ENCODE assay signal across 18 mouse cellular contexts in genomic region chr17:24746986-24747385, GRCm38 (mm10). TPM values are rescaled to one million over a fixed set of nuclear protein-coding genes. Genes with fewer than 3 reads are reported as not detected.
DNase-seq lines count a peak whose midpoint lies in the region; ATAC-seq lines count a peak whose summit lies in the region.
"Had no signal": no experiment of that assay in that cellular context is flagged by ENCODE, and none has a peak within 500 bp of the region (broad histone marks: within the 10 kb centered on the region; RNA-seq: fewer than 3 reads in every experiment).

No protein-coding gene starts in this region.

- 34% methylated on average over 4 of the region's 4 CpGs for WGBS in kidney, embryonic 15.5 days
- WGBS in neural tube, embryonic 14.5 days, result 41% methylated on average over 4 of the region's 4 CpGs
- 30% methylated on average over 4 of the region's 4 CpGs for WGBS in embryonic facial prominence, embryonic 13.5 days
- WGBS in stomach, embryonic 15.5 days, result 31% methylated on average over 4 of the region's 4 CpGs

- no peak for DNase-seq in kidney, adult 18-20 months
- no peak for DNase-seq in neural tube, embryonic 10.5 days (ENCODE audit: extremely low spot score, low spot score)
- DNase-seq in cerebellum, postnatal 4 days (ENCODE audit: low spot score in 2 of 2), result no peak
- DNase-seq in cerebellum, adult 18-20 months, result no peak
- DNase-seq: adrenal gland, postnatal 36 days; cerebellum, adult 11-12 months; kidney, postnatal 10 days; liver; lung, postnatal 10 days; thymus, postnatal 25 days had no signal

- 0 out of 2 replicates have a peak, but pooled peaks have one; percentile 55 for ATAC-seq in kidney, embryonic 15.5 days (replicated peaks; ENCODE audit: low FRiP score)
- no peak for ATAC-seq in neural tube, embryonic 14.5 days (ENCODE audit: low read depth)
- ATAC-seq in embryonic facial prominence, embryonic 13.5 days (ENCODE audit: insufficient number of reproducible peaks, insufficient read depth, low FRiP score, low TSS enrichment, low read depth), result peak; percentile 41; the same call in 1 of the 2 replicates
- ATAC-seq in stomach, embryonic 15.5 days (ENCODE audit: insufficient read depth, low FRiP score, low read depth), result peak; percentile 32; the same call in 1 of the 2 replicates
- ATAC-seq: midbrain, embryonic 15.5 days had no signal

- H3K4me3 ChIP-seq in kidney, embryonic 15.5 days (replicated peaks), result no peak overlapping the region
- H3K4me3 ChIP-seq in neural tube, embryonic 14.5 days (ENCODE audit: low read depth, low read length), result no peak overlapping the region
- H3K4me3 ChIP-seq in embryonic facial prominence, embryonic 13.5 days, result no peak overlapping the region
- no peak overlapping the region for H3K4me3 ChIP-seq in stomach, embryonic 15.5 days (replicated peaks)
- H3K4me3 ChIP-seq: midbrain, embryonic 15.5 days had no signal

- H3K4me2 ChIP-seq in kidney, embryonic 15.5 days, result no peak overlapping the region
- no peak overlapping the region for H3K4me2 ChIP-seq in neural tube, embryonic 14.5 days (ENCODE audit: low read depth, low read length)
- H3K4me2 ChIP-seq in embryonic facial prominence, embryonic 13.5 days, result no peak overlapping the region; the same call in 1 of the 2 replicates
- H3K4me2 ChIP-seq in stomach, embryonic 15.5 days, result no peak overlapping the region
- H3K4me2 ChIP-seq: midbrain, embryonic 15.5 days had no signal

- H3K9me3 ChIP-seq in kidney, embryonic 15.5 days (replicated peaks), result no peaks in the 10 kb centered on the region
- no peaks in the 10 kb centered on the region for H3K9me3 ChIP-seq in neural tube, embryonic 14.5 days (ENCODE audit: control insufficient read depth, low read length)
- no peaks in the 10 kb centered on the region for H3K9me3 ChIP-seq in embryonic facial prominence, embryonic 13.5 days
- no peaks in the 10 kb centered on the region for H3K9me3 ChIP-seq in stomach, embryonic 15.5 days
- H3K9me3 ChIP-seq: midbrain, embryonic 15.5 days had no signal

- 0 out of 2 replicates have a peak overlapping the region, but pooled peaks have one; percentile 18 for H3K27ac ChIP-seq in kidney, embryonic 15.5 days
- no peak overlapping the region for H3K27ac ChIP-seq in neural tube, embryonic 14.5 days (ENCODE audit: low read depth, low read length)
- peak overlapping the region; percentile 77 for H3K27ac ChIP-seq in embryonic facial prominence, embryonic 13.5 days
- H3K27ac ChIP-seq in stomach, embryonic 15.5 days, result no peak overlapping the region
- H3K27ac ChIP-seq: midbrain, embryonic 15.5 days had no signal

- no peak overlapping the region for H3K9ac ChIP-seq in kidney, embryonic 15.5 days
- H3K9ac ChIP-seq in neural tube, embryonic 14.5 days (replicated peaks; ENCODE audit: low read depth, low read length), result 0 out of 2 replicates have a peak overlapping the region, but pooled peaks have one; percentile 16
- 0 out of 2 replicates have a peak overlapping the region, but pooled peaks have one; percentile 23 for H3K9ac ChIP-seq in embryonic facial prominence, embryonic 13.5 days
- H3K9ac ChIP-seq in stomach, embryonic 15.5 days, result no peak overlapping the region
- H3K9ac ChIP-seq: midbrain, embryonic 15.5 days had no signal

- H3K27me3 ChIP-seq in kidney, embryonic 15.5 days, result peaks cover 22% of the 10 kb centered on the region
- peaks cover 19% of the 10 kb centered on the region for H3K27me3 ChIP-seq in neural tube, embryonic 14.5 days (ENCODE audit: control insufficient read depth, insufficient read depth, low read length)
- peaks cover 22% of the 10 kb centered on the region for H3K27me3 ChIP-seq in embryonic facial prominence, embryonic 13.5 days
- peaks cover 17% of the 10 kb centered on the region for H3K27me3 ChIP-seq in stomach, embryonic 15.5 days (replicated peaks)

- H3K36me3 ChIP-seq in kidney, embryonic 15.5 days, result peaks cover 7% of the 10 kb centered on the region
- H3K36me3 ChIP-seq in neural tube, embryonic 14.5 days (ENCODE audit: control insufficient read depth, insufficient read depth, low read length), result no peaks in the 10 kb centered on the region
- peaks cover 8% of the 10 kb centered on the region for H3K36me3 ChIP-seq in embryonic facial prominence, embryonic 13.5 days
- no peaks in the 10 kb centered on the region for H3K36me3 ChIP-seq in stomach, embryonic 15.5 days
- H3K36me3 ChIP-seq: midbrain, embryonic 15.5 days had no signal

- H3K4me1 ChIP-seq in kidney, embryonic 15.5 days, result peaks cover 16% of the 10 kb centered on the region
- H3K4me1 ChIP-seq in neural tube, embryonic 14.5 days (ENCODE audit: control insufficient read depth, insufficient read depth, low read length), result no peaks in the 10 kb centered on the region
- H3K4me1 ChIP-seq in embryonic facial prominence, embryonic 13.5 days, result peaks cover 33% of the 10 kb centered on the region
- H3K4me1 ChIP-seq in stomach, embryonic 15.5 days, result 0 out of 2 replicates have a peak, but pooled peaks cover 5% of the 10 kb centered on the region
- H3K4me1 ChIP-seq: midbrain, embryonic 15.5 days had no signal

RNA-seq across cellular contexts. Expression of gene Hs3st6, which starts 5.8 kb away (rescaled TPM):
- 26.0 and 28.4 TPM in 2 replicates for polyA plus RNA-seq in kidney, embryonic 15.5 days (2015; fragmentation: Nextera tagmentation; extraction: Ambion mirVana)
- 0.48 TPM in 1 of 2 replicates, not detected in the other for polyA plus RNA-seq in neural tube, embryonic 14.5 days (2014; fragmentation: Nextera tagmentation; extraction: Ambion mirVana)
- polyA plus RNA-seq in embryonic facial prominence, embryonic 13.5 days (2015; fragmentation: Nextera tagmentation; extraction: Ambion mirVana), result 17.9 and 21.6 TPM in 2 replicates
- 1.1 and 1.5 TPM in 2 replicates for polyA plus RNA-seq in stomach, embryonic 15.5 days (2015; fragmentation: Nextera tagmentation; extraction: Ambion mirVana)
- polyA plus RNA-seq: C2C12 had no signal

RNA-seq across cellular contexts. Expression of gene Msrb1, which starts 10.5 kb away (rescaled TPM):
- polyA plus RNA-seq in kidney, embryonic 15.5 days (2015; fragmentation: Nextera tagmentation; extraction: Ambion mirVana), result 29.9 and 31.8 TPM in 2 replicates
- 21.5 and 27.7 TPM in 2 replicates for polyA plus RNA-seq in neural tube, embryonic 14.5 days (2014; fragmentation: Nextera tagmentation; extraction: Ambion mirVana)
- polyA plus RNA-seq in embryonic facial prominence, embryonic 13.5 days (2015; fragmentation: Nextera tagmentation; extraction: Ambion mirVana), result 27.8 and 27.9 TPM in 2 replicates
- polyA plus RNA-seq in stomach, embryonic 15.5 days (2015; fragmentation: Nextera tagmentation; extraction: Ambion mirVana), result 37.0 and 41.4 TPM in 2 replicates

RNA-seq across cellular contexts. Expression of gene Rpl3l, which starts 19.4 kb away (rescaled TPM):
- polyA plus RNA-seq in kidney, embryonic 15.5 days (2015; fragmentation: Nextera tagmentation; extraction: Ambion mirVana), result not detected in 2 replicates
- polyA plus RNA-seq in neural tube, embryonic 14.5 days (2014; fragmentation: Nextera tagmentation; extraction: Ambion mirVana), result 0.20 TPM in 1 of 2 replicates, not detected in the other
- not detected in 2 replicates for polyA plus RNA-seq in embryonic facial prominence, embryonic 13.5 days (2015; fragmentation: Nextera tagmentation; extraction: Ambion mirVana)
- polyA plus RNA-seq in stomach, embryonic 15.5 days (2015; fragmentation: Nextera tagmentation; extraction: Ambion mirVana), result 0.15 TPM in 1 of 2 replicates, not detected in the other
- polyA plus RNA-seq: forebrain, embryonic 11.5 days; midbrain, embryonic 15.5 days; neural tube, embryonic 11.5 days had no signal

RNA-seq across cellular contexts. Expression of gene Ndufb10, which starts 22.7 kb away (rescaled TPM):
- 237 and 238 TPM in 2 replicates for polyA plus RNA-seq in kidney, embryonic 15.5 days (2015; fragmentation: Nextera tagmentation; extraction: Ambion mirVana)
- polyA plus RNA-seq in neural tube, embryonic 14.5 days (2014; fragmentation: Nextera tagmentation; extraction: Ambion mirVana), result 296 and 349 TPM in 2 replicates
- 217 and 229 TPM in 2 replicates for polyA plus RNA-seq in embryonic facial prominence, embryonic 13.5 days (2015; fragmentation: Nextera tagmentation; extraction: Ambion mirVana)
- polyA plus RNA-seq in stomach, embryonic 15.5 days (2015; fragmentation: Nextera tagmentation; extraction: Ambion mirVana), result 238 and 259 TPM in 2 replicates

RNA-seq across cellular contexts. Expression of gene Rps2, which starts 29.1 kb away (rescaled TPM):
- 1,520 and 1,607 TPM in 2 replicates for polyA plus RNA-seq in kidney, embryonic 15.5 days (2015; fragmentation: Nextera tagmentation; extraction: Ambion mirVana)
- polyA plus RNA-seq in neural tube, embryonic 14.5 days (2014; fragmentation: Nextera tagmentation; extraction: Ambion mirVana), result 742 and 744 TPM in 2 replicates
- polyA plus RNA-seq in embryonic facial prominence, embryonic 13.5 days (2015; fragmentation: Nextera tagmentation; extraction: Ambion mirVana), result 1,313 and 1,443 TPM in 2 replicates
- 1,497 and 1,515 TPM in 2 replicates for polyA plus RNA-seq in stomach, embryonic 15.5 days (2015; fragmentation: Nextera tagmentation; extraction: Ambion mirVana)

Comparison
In these comparisons a context has a peak if more than half of its experiments do, and no peak if none do; other contexts are left out.
1. H3K27ac ChIP-seq: peak in kidney, embryonic 15.5 days (single experiment) and embryonic facial prominence, embryonic 13.5 days (single experiment); none in neural tube, embryonic 14.5 days (single experiment) and stomach, embryonic 15.5 days (single experiment).
2. H3K9ac ChIP-seq: peak in neural tube, embryonic 14.5 days (single experiment) and embryonic facial prominence, embryonic 13.5 days (single experiment); none in kidney, embryonic 15.5 days (single experiment) and stomach, embryonic 15.5 days (single experiment).